Mouse (Mus musculus) myocyte (in vitro differentiated cells): ENCODE results near the gene Selenom.

Experiments used
- MAX ChIP-seq: IDR thresholded peaks from one replicate; pipeline ENCODE4 v1.6.1; 2011; ENCODE audit warnings: low read depth, mild to moderate bottlenecking, control low read depth
- POLR2A ChIP-seq: IDR thresholded peaks from one replicate; pipeline ENCODE4 v1.6.1; 2011; ENCODE audit warnings: low read depth, mild to moderate bottlenecking, control low read depth, moderate library complexity; ENCODE audit not compliant: insufficient read length
- POLR2AphosphoS2 ChIP-seq: IDR thresholded peaks from one replicate; pipeline ENCODE4 v1.6.1; 2011; ENCODE audit warnings: low read depth, control low read depth; ENCODE audit not compliant: insufficient read length
- REST ChIP-seq: IDR thresholded peaks from one replicate; pipeline ENCODE4 v1.6.1; 2011; ENCODE audit warnings: mild to moderate bottlenecking, control low read depth, moderate library complexity; ENCODE audit not compliant: insufficient read depth, insufficient read length
- SRF ChIP-seq: IDR thresholded peaks from one replicate; pipeline ENCODE4 v1.6.1; 2011; ENCODE audit warnings: low read depth; ENCODE audit not compliant: control insufficient read depth, insufficient read length
- TCF12 ChIP-seq: IDR thresholded peaks from one replicate; pipeline ENCODE4 v1.6.1; 2011; ENCODE audit warnings: mild to moderate bottlenecking, control low read depth; ENCODE audit not compliant: poor library complexity, insufficient read depth, severe bottlenecking

GRCm38 (mm10) chr11:3513291-3513690 is 1.2 kb upstream of the Selenom start:
- TF ChIP-seq POLR2AphosphoS2 (no peak), MAX (no peak), POLR2A (no peak), TCF12 (no peak), SRF (no peak), REST (no peak)
